Mouse (Mus musculus) thymus, adult 2 months (tissue): Measurements from ENCODE around the gene 4932438H23Rik.

Source experiments
- CTCF ChIP-seq: fragments of 200-500 bp; IDR thresholded peaks from 2 replicates; pipeline ENCODE4 v1.5.1; 2012; ENCODE audit warnings: mild to moderate bottlenecking, control low read depth, low read length, moderate library complexity, borderline replicate concordance; ENCODE audit not compliant: control insufficient read depth, poor library complexity, insufficient read depth; ENCODE audit errors: extremely low read depth
- POLR2A ChIP-seq: fragments of 200-500 bp; IDR thresholded peaks from 2 replicates; pipeline ENCODE4 v1.6.1; 2012; ENCODE audit warnings: mild to moderate bottlenecking, low read length, control low read depth, moderate library complexity; ENCODE audit not compliant: control insufficient read depth, poor library complexity, insufficient read depth; ENCODE audit errors: extremely low read depth

GRCm38 (mm10) chr16:91020842-91021483, 74.0 kb downstream of the 4932438H23Rik start:
- TF ChIP-seq POLR2A (no peak), CTCF (no peak)
